35 mouse cellular contexts compared by ENCODE assay signal in the genomic region with DNA sequence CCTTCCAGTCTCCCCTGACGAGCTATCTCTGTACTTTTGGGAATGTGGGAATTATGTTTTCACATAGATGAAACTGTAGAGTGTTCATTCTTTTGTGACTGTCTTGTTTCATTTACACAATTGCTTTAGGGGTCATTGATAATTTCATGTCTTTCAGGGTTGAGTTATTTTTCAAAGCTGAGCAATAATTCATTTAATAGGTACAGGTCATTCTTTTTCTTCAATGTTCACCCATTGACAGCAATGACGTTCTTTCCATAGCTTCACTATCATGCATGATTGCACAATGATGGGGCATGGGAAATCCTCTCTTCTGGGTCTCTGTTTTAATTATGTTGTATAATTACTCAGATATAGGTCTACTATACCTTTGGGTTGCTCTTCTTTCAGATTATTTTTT.
"Had no signal": no experiment of that assay in that cellular context is flagged by ENCODE, and none has a peak within 500 bp of the region (broad histone marks: within the 10 kb centered on the region; RNA-seq: fewer than 3 reads in every experiment).

No protein-coding gene starts in this region.

- H3K4me3 ChIP-seq: heart, embryonic 10.5 days; heart, embryonic 12.5 days; heart, embryonic 13.5 days; heart, embryonic 15.5 days; hindbrain, embryonic 10.5 days; hindbrain, embryonic 12.5 days; hindbrain, embryonic 13.5 days; hindbrain, embryonic 15.5 days; intestine, embryonic 15.5 days; kidney, embryonic 15.5 days; layer of hippocampus, adult 2 months had no signal

- H3K9me3 ChIP-seq: heart, embryonic 10.5 days; heart, embryonic 12.5 days; heart, embryonic 13.5 days; heart, embryonic 15.5 days; hindbrain, embryonic 10.5 days; hindbrain, embryonic 12.5 days; hindbrain, embryonic 13.5 days; hindbrain, embryonic 15.5 days; intestine, embryonic 15.5 days; kidney, embryonic 15.5 days had no signal

- H3K36me3 ChIP-seq: heart, embryonic 10.5 days; heart, embryonic 12.5 days; heart, embryonic 13.5 days; heart, embryonic 15.5 days; hindbrain, embryonic 10.5 days; hindbrain, embryonic 12.5 days; hindbrain, embryonic 13.5 days; hindbrain, embryonic 15.5 days; intestine, embryonic 15.5 days; kidney, embryonic 15.5 days had no signal

- ATAC-seq: hindbrain, embryonic 16.5 days; hindbrain, postnatal 0 days; inflammation-experienced regulatory T-cells, adult 6 months; intestine, embryonic 15.5 days; intestine, embryonic 16.5 days; intestine, postnatal 0 days had no signal

- DNase-seq: heart, postnatal 10 days; heart, postnatal 14 days; heart, postnatal 36 days; heart, postnatal 4 days; kidney, adult 11 months; kidney, adult 18-20 months; kidney, adult 2 months; kidney, adult 8-10 months; kidney, adult 9 months; kidney, postnatal 10 days; kidney, postnatal 14 days; kidney, postnatal 25 days; kidney, postnatal 36 days; kidney, postnatal 4 days; layer of hippocampus, adult 9-11 months; layer of hippocampus, postnatal 36 days had no signal

- H3K27me3 ChIP-seq: heart, embryonic 12.5 days; heart, embryonic 13.5 days; heart, embryonic 15.5 days; hindbrain, embryonic 12.5 days; hindbrain, embryonic 13.5 days; hindbrain, embryonic 15.5 days; intestine, embryonic 15.5 days; kidney, embryonic 15.5 days had no signal

- H3K4me2 ChIP-seq: heart, embryonic 11.5 days; heart, embryonic 12.5 days; heart, embryonic 13.5 days; heart, embryonic 15.5 days; hindbrain, embryonic 12.5 days; hindbrain, embryonic 13.5 days; hindbrain, embryonic 14.5 days; hindbrain, embryonic 15.5 days; intestine, embryonic 15.5 days; kidney, embryonic 15.5 days had no signal

- H3K4me1 ChIP-seq: heart, embryonic 10.5 days; heart, embryonic 12.5 days; heart, embryonic 13.5 days; heart, embryonic 15.5 days; hindbrain, embryonic 10.5 days; hindbrain, embryonic 12.5 days; hindbrain, embryonic 13.5 days; hindbrain, embryonic 15.5 days; intestine, embryonic 15.5 days; kidney, embryonic 15.5 days had no signal

- H3K27ac ChIP-seq: heart, embryonic 10.5 days; heart, embryonic 13.5 days; heart, embryonic 15.5 days; hindbrain, embryonic 10.5 days; hindbrain, embryonic 12.5 days; hindbrain, embryonic 13.5 days; hindbrain, embryonic 14.5 days; hindbrain, embryonic 15.5 days; hindbrain, postnatal 0 days; intestine, embryonic 15.5 days; kidney, embryonic 15.5 days; kidney, postnatal 0 days; layer of hippocampus, adult 2 months had no signal

- H3K9ac ChIP-seq: heart, embryonic 12.5 days; heart, embryonic 13.5 days; heart, embryonic 15.5 days; hindbrain, embryonic 12.5 days; hindbrain, embryonic 13.5 days; hindbrain, embryonic 14.5 days; hindbrain, embryonic 15.5 days; intestine, embryonic 15.5 days; kidney, embryonic 15.5 days had no signal
